Mouse (Mus musculus) testis, postnatal 14 days (tissue): ENCODE measurements around the gene Zfp385b.

Experiments used
- DNase-seq: peaks from one replicate; pipeline ENCODE4 v3.0.0; 2021; ENCODE audit warnings: low spot score

The Zfp385b gene

GRCm38 (mm10) chr2:77587387-77587786, 232.1 kb downstream of the Zfp385b start:
- DNase-seq = no peak

GRCm38 (mm10) chr2:77586581-77587360, 232.7 kb downstream of the Zfp385b start:
- DNase-seq = no peak

GRCm38 (mm10) chr2:77583586-77583985, 235.9 kb downstream of the Zfp385b start:
- no peak for DNase-seq

- no peak for DNase-seq
Observed at GRCm38 (mm10) chr2:77576571-77576970, 242.9 kb downstream of the Zfp385b start.

- no peak for DNase-seq
Observed at GRCm38 (mm10) chr2:77567528-77568435, 251.7 kb downstream of the Zfp385b start.

- DNase-seq = no peak
Observed at GRCm38 (mm10) chr2:77563706-77564105, 255.7 kb downstream of the Zfp385b start.

- DNase-seq = no peak
Observed at GRCm38 (mm10) chr2:77561941-77562340, 257.5 kb downstream of the Zfp385b start.

GRCm38 (mm10) chr2:77556938-77557337, 262.5 kb downstream of the Zfp385b start:
- no peak for DNase-seq

- DNase-seq = no peak
Observed at GRCm38 (mm10) chr2:77555980-77556379, 263.5 kb downstream of the Zfp385b start.

GRCm38 (mm10) chr2:77552675-77553074, 266.8 kb downstream of the Zfp385b start:
- no peak for DNase-seq

GRCm38 (mm10) chr2:77543388-77543787, 276.1 kb downstream of the Zfp385b start:
- no peak for DNase-seq

GRCm38 (mm10) chr2:77542605-77543004, 276.8 kb downstream of the Zfp385b start:
- DNase-seq = no peak

- no peak for DNase-seq
Observed at GRCm38 (mm10) chr2:77541681-77542080, 277.8 kb downstream of the Zfp385b start.

- DNase-seq = no peak
Observed at GRCm38 (mm10) chr2:77540860-77541259, 278.6 kb downstream of the Zfp385b start.

- no peak for DNase-seq
Observed at GRCm38 (mm10) chr2:77536556-77536955, 282.9 kb downstream of the Zfp385b start.

GRCm38 (mm10) chr2:77528079-77528752, 291.2 kb downstream of the Zfp385b start:
- DNase-seq = no peak

GRCm38 (mm10) chr2:77527616-77528015, 291.8 kb downstream of the Zfp385b start:
- DNase-seq = no peak

GRCm38 (mm10) chr2:77526803-77527202, 292.6 kb downstream of the Zfp385b start:
- no peak for DNase-seq

- DNase-seq = no peak
Observed at GRCm38 (mm10) chr2:77526301-77526700, 293.1 kb downstream of the Zfp385b start.

GRCm38 (mm10) chr2:77522223-77522622, 297.2 kb downstream of the Zfp385b start:
- no peak for DNase-seq

- DNase-seq = no peak
Observed at GRCm38 (mm10) chr2:77519341-77519740, 300.1 kb downstream of the Zfp385b start.

GRCm38 (mm10) chr2:77518693-77519092, 300.7 kb downstream of the Zfp385b start:
- DNase-seq = no peak
